Mouse (Mus musculus): Measurements from ENCODE around the gene Dynlt3. TPM values are rescaled to one million over a fixed set of nuclear protein-coding genes. Genes with fewer than 3 reads are reported as not detected.

The Dynlt3 gene
- polyA plus RNA-seq (2012; rRNA removed): 4.5 and 5.0 TPM in 2 replicates

DNA sequence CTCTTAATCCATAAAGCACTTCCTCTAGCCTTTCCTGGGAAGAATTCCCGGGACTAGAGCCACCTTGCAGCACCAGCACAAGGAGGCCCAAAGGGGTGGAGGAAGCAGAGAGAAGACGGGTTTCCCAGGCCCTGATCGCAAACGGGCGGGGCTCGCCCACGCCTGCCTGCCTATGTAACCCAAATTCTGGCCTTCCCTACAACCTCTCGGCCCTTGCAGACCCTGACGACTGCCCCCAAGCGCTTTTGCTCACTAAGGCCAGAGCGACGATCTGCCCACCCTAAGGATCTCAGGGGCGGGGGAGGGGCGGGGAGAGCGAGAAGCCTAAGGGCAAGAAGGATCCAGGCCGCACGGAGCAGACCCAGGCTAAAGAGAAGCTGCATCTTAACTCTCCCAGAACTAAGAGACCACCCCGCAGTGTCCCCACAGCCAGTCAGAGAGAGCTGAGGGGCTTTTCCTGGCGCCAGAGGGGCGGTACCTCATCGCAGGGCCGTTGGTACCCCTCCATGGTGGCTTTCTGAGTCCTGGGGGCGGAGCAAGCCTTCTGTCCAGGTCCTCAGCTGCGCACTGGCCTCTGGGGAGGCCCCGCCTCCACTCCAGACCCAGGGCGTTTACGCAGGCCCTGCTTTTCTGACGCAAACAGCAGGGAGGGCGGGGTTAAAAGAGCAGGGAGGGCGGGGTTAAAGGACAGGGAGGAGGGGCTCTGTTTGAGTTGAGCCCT is at the start of gene Dynlt3:
Dynlt3 (minus strand) TSS at position 613 of the 721 bp plus-strand sequence.

Other genes starting within 250 kb of the Dynlt3 start
- 0.63 and 0.64 TPM in 2 replicates for gene Cybb, start 175.2 kb downstream of the Dynlt3 start, polyA plus RNA-seq (2012; rRNA removed)
- not detected in 2 replicates for gene H2al1o, start 90.6 kb downstream of the Dynlt3 start, polyA plus RNA-seq (2012; rRNA removed)
- gene Hypm, start 183.9 kb upstream of the Dynlt3 start, polyA plus RNA-seq (2012; rRNA removed): not detected in 2 replicates
- not detected in 2 replicates for gene H2al3, start 186.7 kb upstream of the Dynlt3 start, polyA plus RNA-seq (2012; rRNA removed)
- gene Sytl5, start 222.6 kb upstream of the Dynlt3 start, polyA plus RNA-seq (2012; rRNA removed): 0.17 TPM in 1 of 2 replicates, not detected in the other